Mouse (Mus musculus) embryo, embryonic 11.5 days (tissue): ENCODE results near the gene Ern2.

Source experiments
- DNase-seq: peaks from one replicate; pipeline ENCODE4 v3.0.0-alpha.2; 2012; ENCODE audit warnings: low read depth, low spot score

The Ern2 gene

GRCm38 (mm10) chr7:122186043-122186442 is at the start of gene Ern2:
Ern2 (minus strand) TSS chr7:122186207.
- DNase-seq: no peak

- DNase-seq: no peak
These were observed 44.9 kb upstream of the Ern2 start for GRCm38 (mm10) chr7:122230866-122231265.

GRCm38 (mm10) chr7:122229916-122230315 is 43.9 kb upstream of the Ern2 start:
- no peak for DNase-seq

- no peak for DNase-seq
These were observed 43.3 kb upstream of the Ern2 start for GRCm38 (mm10) chr7:122229306-122229705.

- DNase-seq: no peak
These were observed 40.7 kb upstream of the Ern2 start for GRCm38 (mm10) chr7:122226744-122227143.

GRCm38 (mm10) chr7:122226020-122226742 is 40.2 kb upstream of the Ern2 start:
- no peak for DNase-seq

- no peak for DNase-seq
These were observed 33.4 kb upstream of the Ern2 start, which contains the start of gene Chp2 for GRCm38 (mm10) chr7:122219315-122219801. Chp2 (plus strand) TSS chr7:122219496.

GRCm38 (mm10) chr7:122208276-122209021 is 22.4 kb upstream of the Ern2 start:
- DNase-seq: no peak

- DNase-seq: no peak
These were observed 20.1 kb upstream of the Ern2 start for GRCm38 (mm10) chr7:122206121-122206520.

GRCm38 (mm10) chr7:122203936-122204335 is 17.9 kb upstream of the Ern2 start:
- no peak for DNase-seq

- peak; percentile 11 for DNase-seq
These were observed 13.3 kb upstream of the Ern2 start for GRCm38 (mm10) chr7:122199296-122199695.

- DNase-seq: peak; percentile 31
These were observed 11.3 kb upstream of the Ern2 start for GRCm38 (mm10) chr7:122197306-122197705.

- DNase-seq: no peak
These were observed 10.8 kb upstream of the Ern2 start for GRCm38 (mm10) chr7:122196771-122197170.

- no peak for DNase-seq
These were observed 7.9 kb upstream of the Ern2 start for GRCm38 (mm10) chr7:122193919-122194318.

- DNase-seq: no peak
These were observed 5.1 kb upstream of the Ern2 start for GRCm38 (mm10) chr7:122191097-122191496.

- DNase-seq: peak; percentile 39
These were observed 3.5 kb upstream of the Ern2 start for GRCm38 (mm10) chr7:122189484-122189883.

- no peak for DNase-seq
These were observed 1.4 kb downstream of the Ern2 start for GRCm38 (mm10) chr7:122184569-122184968.

- no peak for DNase-seq
These were observed 5.3 kb downstream of the Ern2 start for GRCm38 (mm10) chr7:122180720-122181119.

- no peak for DNase-seq
These were observed 14.4 kb downstream of the Ern2 start for GRCm38 (mm10) chr7:122171613-122172012.

GRCm38 (mm10) chr7:122170705-122171104 is 15.3 kb downstream of the Ern2 start:
- no peak for DNase-seq

- DNase-seq: no peak
These were observed 18.8 kb downstream of the Ern2 start for GRCm38 (mm10) chr7:122167203-122167602.

- DNase-seq: no peak
These were observed 22.2 kb downstream of the Ern2 start for GRCm38 (mm10) chr7:122163766-122164165.

- no peak for DNase-seq
These were observed 26.0 kb downstream of the Ern2 start for GRCm38 (mm10) chr7:122160037-122160436.
